Mouse (Mus musculus) urinary bladder, postnatal 25 days (tissue): Measurements from ENCODE around the gene Chst8.

Experiments used
- DNase-seq: peaks from one replicate; pipeline ENCODE4 v3.0.0; 2022; ENCODE audit warnings: low spot score

The Chst8 gene

GRCm38 (mm10) chr7:34714848-34715460 lies 97.6 kb downstream of the Chst8 start:
- DNase-seq = no peak

DNA sequence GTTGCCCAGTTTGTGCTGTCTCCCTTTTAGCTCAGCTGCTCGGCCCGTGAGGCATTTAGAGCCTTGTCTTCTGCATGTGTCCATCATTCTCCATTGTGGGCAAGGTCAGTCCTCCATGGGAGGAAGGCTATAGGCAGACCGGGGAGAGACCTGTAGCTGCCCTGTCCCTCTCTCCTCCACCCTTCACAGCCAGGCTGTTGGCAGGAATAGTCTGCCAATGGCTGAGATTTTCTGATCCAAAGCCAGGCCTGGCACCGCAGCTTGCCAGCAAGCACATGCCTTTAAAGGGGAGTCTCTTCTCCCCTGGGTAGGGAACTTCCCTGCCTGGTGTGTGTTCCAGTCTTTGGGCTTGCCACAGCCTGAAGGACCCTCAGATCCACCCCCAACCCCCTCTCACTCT lies 103.4 kb downstream of the Chst8 start:
- no peak for DNase-seq

DNA sequence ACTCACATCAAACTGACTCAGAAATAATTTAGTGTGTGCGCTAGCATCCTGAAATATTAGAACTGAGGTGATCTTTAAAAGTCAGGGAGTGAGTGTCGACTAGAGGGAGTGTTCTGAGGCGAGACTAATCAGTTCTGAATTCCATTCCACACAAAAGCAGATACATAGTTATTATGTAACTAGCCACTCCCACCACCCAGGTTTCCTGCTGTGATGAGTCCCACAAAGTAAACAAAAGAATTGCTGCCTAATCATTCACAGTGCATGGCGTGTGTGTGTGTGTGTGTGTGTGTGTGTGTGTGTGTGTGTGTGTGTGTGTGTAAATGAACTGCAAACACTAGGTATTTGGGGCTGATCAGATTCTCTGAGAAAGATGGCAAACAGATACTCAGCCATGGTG lies 108.1 kb downstream of the Chst8 start:
- DNase-seq = no peak

- DNase-seq = no peak
Observed at GRCm38 (mm10) chr7:34703437-34703836, 109.1 kb downstream of the Chst8 start.

GRCm38 (mm10) chr7:34702718-34703351 lies 109.7 kb downstream of the Chst8 start:
- peak; percentile 17 for DNase-seq

DNA sequence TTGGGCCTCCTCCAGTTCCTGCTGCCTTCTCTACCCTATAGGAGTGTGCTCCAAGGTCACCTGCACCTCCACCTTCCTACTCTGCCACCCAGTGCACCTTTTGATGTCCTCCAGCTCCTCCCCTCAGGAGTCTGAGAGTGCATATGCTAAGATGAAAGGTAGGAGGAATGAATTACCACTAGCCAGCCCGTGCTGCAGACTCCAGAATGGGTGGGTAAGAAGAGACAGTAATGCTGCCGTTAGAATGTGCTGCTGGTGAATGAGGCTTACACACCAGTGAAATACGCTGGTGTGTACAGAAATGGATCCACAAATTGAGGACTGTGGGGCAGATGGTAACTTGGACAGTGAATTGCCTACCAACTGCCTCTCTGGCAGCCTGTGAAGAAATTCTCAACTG lies 112.6 kb downstream of the Chst8 start:
- DNase-seq = no peak

DNA sequence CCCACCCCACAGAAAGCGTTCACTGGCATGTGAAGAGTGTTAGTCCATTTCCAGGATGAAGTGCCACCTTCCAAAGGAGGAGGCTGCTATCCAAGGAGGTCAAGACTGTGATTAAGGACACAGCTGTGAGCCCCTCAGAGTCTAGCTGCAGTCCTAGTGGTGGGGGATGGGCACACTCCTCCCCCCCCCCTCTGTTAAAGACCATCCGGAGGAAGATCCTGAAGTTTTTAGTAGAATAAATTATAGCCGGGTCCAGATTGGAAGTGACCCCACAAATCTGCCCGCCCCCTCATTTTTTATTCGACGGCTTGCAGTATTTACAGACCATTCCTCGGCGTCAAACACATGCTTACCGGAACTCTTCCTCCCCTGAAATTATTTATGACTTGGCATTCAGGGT lies 114.3 kb downstream of the Chst8 start:
- DNase-seq = no peak

DNA sequence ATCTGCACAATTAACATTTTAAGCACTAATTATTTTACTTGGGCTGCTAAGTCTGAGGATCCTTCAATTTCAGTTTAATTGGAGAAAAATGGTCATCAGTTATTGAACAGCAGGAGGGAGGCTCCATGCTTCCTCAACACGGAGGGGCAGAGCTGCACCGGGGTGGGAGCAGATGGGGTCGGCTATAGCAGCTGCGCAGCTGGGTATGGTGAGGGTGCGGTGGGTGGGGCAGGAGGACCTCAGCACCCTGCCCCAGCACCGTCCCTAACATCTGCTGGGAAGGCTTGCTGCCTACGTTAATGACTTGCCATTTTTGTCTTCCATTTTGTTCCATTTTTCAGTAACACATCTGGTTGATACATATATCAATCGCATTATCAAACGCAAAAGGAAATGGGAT lies 116.4 kb downstream of the Chst8 start:
- DNase-seq = no peak

GRCm38 (mm10) chr7:34694898-34695297 lies 117.6 kb downstream of the Chst8 start:
- DNase-seq = no peak

DNA sequence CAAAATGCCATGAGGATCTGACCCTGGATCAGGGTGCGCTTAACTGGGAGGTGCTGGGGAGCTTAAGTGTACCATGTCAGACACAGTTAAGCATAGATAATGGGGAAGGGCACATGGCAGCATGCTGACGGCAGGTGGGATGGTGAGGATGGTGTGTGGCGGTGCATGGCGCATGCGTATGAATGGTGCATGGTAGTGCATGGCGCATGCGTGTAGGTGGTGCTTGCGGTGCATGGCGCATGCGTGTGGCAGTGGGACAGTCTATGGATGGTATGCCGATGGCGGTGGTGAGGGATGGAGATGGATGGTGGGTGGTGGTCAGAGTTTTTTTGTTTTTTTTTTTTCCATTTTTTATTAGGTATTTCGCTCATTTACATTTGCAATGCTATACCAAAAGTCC lies 118.6 kb downstream of the Chst8 start:
- DNase-seq = no peak

DNA sequence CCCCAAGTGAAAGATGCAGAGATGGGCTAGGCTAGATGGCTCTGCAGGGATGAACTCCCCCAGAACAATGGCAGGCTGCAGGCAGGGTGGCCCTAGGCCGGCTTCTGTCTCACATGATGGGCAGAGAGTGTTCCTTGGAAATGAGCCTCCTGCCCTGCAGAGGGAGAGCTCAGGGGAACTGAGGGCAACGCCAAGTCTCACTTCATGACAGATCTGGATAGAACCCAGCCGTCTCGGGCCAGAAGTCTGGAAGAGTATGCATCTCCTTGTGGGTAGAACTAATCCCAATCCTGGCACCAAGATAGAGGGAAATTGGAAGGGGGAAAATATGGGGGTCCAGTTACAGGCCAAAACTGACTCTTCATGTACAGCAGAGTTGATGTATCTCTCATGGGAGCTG lies 119.4 kb downstream of the Chst8 start:
- no peak for DNase-seq

GRCm38 (mm10) chr7:34690111-34690510 lies 122.4 kb downstream of the Chst8 start:
- DNase-seq = no peak

- DNase-seq = no peak
Observed at GRCm38 (mm10) chr7:34689028-34689427, 123.5 kb downstream of the Chst8 start.

GRCm38 (mm10) chr7:34685801-34686200 lies 126.7 kb downstream of the Chst8 start:
- no peak for DNase-seq

DNA sequence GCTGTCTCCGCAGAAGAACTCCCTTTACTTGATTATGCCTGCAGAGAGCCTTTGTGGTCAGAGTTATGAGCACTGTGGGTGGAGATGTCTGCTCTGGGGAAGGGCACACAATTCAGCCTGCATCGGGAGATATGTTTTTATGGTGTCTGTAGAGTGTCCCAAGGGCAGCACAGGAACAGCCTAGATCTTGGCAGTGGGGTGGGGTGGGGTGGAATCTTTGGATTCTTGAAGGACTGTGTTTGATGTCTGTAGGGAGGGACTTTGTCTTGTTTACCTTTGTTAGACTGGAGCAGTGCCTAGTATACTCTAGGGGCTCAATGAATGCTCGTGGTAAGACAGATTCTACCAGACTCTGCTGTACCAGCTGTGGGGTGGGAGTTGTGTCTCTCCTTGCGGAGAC lies 127.3 kb downstream of the Chst8 start:
- no peak for DNase-seq

DNA sequence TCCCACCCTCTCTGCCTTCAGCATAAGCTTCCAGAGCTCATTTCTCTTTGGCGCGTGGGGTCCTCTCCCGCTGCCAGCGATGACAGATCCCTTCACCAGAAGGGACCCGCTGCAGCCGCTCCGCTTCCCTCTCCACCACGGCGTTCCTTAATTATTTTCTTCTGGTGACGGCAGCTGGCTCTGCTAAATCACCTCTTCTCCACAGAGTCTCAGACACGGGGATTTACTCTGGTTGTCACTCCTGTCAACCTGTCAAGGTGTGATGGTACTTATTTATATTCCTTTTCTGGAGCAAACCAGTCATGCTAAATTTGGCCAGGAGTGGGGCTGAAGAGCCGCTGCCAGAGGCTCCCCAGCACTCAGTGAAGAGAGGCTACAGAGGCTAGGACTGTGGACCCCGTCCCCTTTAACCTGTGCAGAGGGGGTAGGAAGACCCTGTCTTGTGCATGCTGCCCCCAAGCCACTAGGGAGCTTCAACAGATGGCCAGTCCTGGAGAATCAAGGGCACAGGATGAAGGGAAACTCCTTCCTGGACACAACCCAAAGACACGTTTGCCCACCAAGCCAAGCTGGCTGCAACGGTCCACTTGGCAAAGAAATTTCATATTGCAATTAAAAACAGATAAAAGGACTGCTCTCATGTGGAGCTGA lies 131.6 kb downstream of the Chst8 start:
- no peak for DNase-seq

DNA sequence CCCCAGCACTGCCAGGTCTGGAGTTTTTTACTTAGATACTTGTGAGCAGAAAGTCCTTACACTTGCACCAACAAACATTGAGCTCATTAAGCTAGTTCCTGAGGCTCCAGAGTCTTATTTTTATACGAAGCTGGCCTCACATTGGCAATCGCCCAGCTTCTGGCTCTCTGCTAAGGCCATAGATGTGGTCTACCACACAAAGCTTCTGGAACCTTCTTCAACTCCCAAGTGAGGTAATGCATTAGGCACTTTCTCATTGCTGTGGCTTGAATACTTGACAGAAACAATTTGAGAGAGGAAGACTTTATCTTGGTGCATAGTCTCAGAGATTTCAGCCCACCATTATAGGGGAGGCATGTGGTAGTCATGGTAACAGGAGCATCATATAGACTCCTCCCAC lies 132.6 kb downstream of the Chst8 start:
- DNase-seq = no peak

DNA sequence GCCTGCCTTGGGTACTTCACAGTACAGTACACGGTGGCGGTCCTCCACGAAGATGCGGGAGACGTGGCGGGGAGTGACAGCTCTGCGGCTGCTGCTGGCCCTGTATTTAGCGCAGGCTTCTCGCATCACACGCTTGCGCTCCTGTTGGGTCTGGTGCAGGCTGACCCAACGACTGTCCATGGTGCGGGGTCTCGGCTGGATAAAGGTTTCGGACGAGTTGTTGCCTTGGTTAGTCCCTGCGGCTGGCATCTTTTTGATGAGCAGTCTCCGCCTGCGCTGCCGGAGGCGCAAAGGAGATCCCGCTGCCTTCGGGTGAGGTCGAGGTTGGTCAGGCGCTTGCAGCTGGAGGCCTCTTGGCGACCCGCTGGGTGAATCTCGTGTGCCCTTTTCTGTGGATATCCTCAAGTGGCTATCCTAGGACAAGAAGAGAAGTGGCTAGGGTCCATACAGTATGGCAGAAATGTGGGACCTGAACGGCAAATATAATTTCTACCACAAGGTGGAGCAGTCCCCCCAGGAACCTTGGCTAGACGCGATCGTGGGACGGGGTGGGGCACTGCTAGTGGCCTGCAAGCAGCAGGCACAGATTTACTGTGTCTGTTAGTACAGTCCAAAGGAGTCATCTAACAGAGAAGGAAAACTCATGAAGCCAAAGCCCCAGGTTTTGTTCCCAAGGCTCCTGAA lies 136.5 kb downstream of the Chst8 start:
- peak; percentile 71 for DNase-seq

DNA sequence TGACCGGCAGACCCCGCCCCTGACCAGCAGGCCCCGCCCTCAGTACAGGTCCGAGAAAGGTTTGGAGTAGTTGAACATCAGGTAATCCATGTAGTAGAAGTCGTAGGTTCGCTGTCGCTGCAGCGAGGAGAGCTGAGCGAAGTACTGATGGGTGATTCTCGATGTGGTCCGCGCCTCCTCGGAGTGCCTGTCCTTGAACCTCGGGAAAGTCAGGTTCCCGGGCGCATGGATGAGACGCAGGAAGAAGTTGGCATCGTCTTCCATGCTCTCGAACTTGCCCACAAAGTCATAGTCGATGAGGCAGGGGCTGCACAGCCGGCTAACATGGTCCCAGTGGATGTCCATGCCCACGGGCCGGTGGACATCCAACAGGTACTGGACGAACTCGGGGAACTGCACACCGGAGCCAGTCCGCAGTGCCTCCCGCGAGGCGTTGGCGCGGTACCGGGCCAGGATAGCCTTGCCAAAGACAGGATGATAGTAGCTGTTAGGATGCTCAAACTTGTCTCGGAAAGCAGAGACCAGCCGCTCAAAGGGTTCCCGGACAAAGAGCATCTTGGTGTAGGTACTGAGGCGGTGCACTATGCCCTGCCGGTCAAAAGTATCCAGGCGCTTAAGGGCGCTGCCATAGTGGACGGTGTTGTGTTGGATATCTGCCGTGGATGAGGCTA lies 137.3 kb downstream of the Chst8 start:
- DNase-seq = no peak

GRCm38 (mm10) chr7:34672916-34673315 lies 139.6 kb downstream of the Chst8 start:
- no peak for DNase-seq

GRCm38 (mm10) chr7:34671911-34672310 lies 140.6 kb downstream of the Chst8 start:
- DNase-seq = peak; percentile 94

- no peak for DNase-seq
Observed at GRCm38 (mm10) chr7:34670778-34671177, 141.7 kb downstream of the Chst8 start.

DNA sequence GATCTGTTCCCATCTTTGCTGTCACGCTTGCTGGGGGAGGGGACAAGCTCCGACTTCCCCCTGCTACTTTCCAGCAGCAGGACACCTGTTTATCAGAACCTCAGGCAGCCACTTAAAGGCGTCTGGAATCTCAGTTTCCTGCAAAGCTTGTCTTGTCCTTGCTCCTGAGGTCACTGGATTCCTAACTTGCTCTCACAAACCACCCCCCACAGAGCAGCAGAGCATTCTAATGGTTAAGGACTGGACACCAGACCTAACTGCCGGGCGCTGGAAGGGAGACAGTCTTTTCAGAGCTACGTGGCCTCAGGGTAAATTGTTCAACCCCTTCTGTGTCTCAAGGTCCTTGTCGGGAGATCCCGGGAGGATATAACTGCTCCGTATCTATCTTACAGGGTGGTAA lies 143.2 kb downstream of the Chst8 start:
- DNase-seq = no peak
